Mouse (Mus musculus) embryonic facial prominence, embryonic 11.5 days (tissue): Measurements from ENCODE around the gene Cdk5rap1. TPM values are rescaled to one million over a fixed set of nuclear protein-coding genes. Genes with fewer than 3 reads are reported as not detected.
A peak's percentile ranks its signal among the peaks of the same experiment; 100 is the strongest.

Experiments used
- ATAC-seq: fragments of 200-750 bp; cut with Nextera tagmentation; replicated peaks from 2 replicates; pipeline ENCODE4 v1.8.0; 2017; ENCODE audit warnings: low read depth; ENCODE audit not compliant: insufficient number of reproducible peaks, low FRiP score, low TSS enrichment
- DNase-seq: peaks from one replicate; pipeline ENCODE4 v3.0.0-alpha.2; 2015; ENCODE audit warnings: low spot score
- H3K27ac ChIP-seq: fragments of 300-500 bp; sonication (generic); replicated peaks from 2 replicates; pipeline ENCODE4 v1.5.1; 2014; ENCODE audit warnings: mild to moderate bottlenecking, low read depth, low read length, control low read depth
- H3K27me3 ChIP-seq: fragments of 300-500 bp; sonication (generic); 2 replicates; pipeline ENCODE4 v1.6.1; 2014; ENCODE audit warnings: mild to moderate bottlenecking, low read length, moderate library complexity, mixed read lengths; ENCODE audit not compliant: control insufficient read depth, insufficient read depth
- H3K36me3 ChIP-seq: fragments of 300-500 bp; sonication (generic); replicated peaks from 2 replicates; pipeline ENCODE4 v1.6.1; 2014; ENCODE audit warnings: low read depth, mild to moderate bottlenecking, low read length, moderate library complexity, mixed read lengths; ENCODE audit not compliant: control insufficient read depth, insufficient read depth
- H3K4me1 ChIP-seq: fragments of 300-500 bp; sonication (generic); 2 replicates; pipeline ENCODE4 v1.6.1; 2014; ENCODE audit warnings: low read length, mixed read lengths; ENCODE audit not compliant: control insufficient read depth, insufficient read depth
- H3K4me2 ChIP-seq: fragments of 300-500 bp; sonication (generic); 2 replicates; pipeline ENCODE4 v1.6.1; 2014; ENCODE audit warnings: low read depth, mild to moderate bottlenecking, control low read depth, low read length, moderate library complexity
- H3K4me3 ChIP-seq: fragments of 300-500 bp; sonication (generic); 2 replicates; pipeline ENCODE4 v1.5.1; 2014; ENCODE audit warnings: low read depth, low read length, control low read depth
- H3K9ac ChIP-seq: fragments of 300-500 bp; sonication (generic); replicated peaks from 2 replicates; pipeline ENCODE4 v1.6.1; 2014; ENCODE audit warnings: mild to moderate bottlenecking, control low read depth, low read length
- H3K9me3 ChIP-seq: fragments of 300-500 bp; sonication (generic); replicated peaks from 2 replicates; pipeline ENCODE4 v1.6.1; 2016; ENCODE audit warnings: mild to moderate bottlenecking, low read length, inconsistent platforms, mixed read lengths; ENCODE audit not compliant: control insufficient read depth
- WGBS: fragments of 180-500 bp; shearing (Covaris S2); extraction: QIAGEN DNeasy Blood & Tissue Kit; methylation state at CpG from one replicate; pipeline ENCODE4 v1.1.7; 2014; 5-methylcytosine and 5-hydroxymethylcytosine counted together
- polyA plus RNA-seq: library from polyadenylated mRNA; unstranded; fragments of >200 nt; fragmentation: Nextera tagmentation; extraction: Ambion mirVana; gene quantifications from 2 replicates; pipeline ENCODE4 v1.2.1, GENCODE M21; 2014

Gene Cdk5rap1
- 19.4 and 19.7 TPM in 2 replicates for polyA plus RNA-seq

DNA sequence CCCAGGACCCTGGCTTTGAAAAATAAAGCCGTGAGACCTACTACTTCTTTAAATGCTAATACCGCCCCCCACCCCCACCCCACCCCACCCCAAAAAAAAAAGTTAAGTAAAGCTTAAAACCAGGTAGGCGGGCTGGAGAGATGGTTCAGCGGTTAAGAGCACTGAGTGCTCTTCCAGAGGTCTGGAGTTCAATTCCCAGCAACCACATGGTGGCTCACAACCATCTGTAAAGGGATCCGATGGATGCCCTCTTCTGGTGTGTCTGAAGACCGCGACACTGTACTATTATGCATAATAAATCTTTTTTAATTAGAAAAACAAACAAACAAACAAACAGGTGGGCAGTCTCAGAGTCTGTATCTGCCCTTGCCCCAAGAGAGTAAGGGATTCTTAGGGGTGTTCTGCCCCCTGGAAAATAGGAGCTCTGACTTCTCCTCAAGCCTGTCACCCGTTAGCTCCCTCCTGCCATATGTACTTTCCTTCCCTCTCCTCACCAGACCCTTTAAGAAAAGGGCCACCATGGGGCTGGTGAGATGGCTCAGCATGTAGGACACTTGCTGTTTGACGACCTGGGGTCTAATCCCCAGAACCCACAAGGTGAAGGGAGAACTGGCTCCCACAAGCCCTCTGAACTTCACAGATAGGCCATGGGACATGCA is at the start of gene Cdk5rap1:
TSS of gene Cdk5rap1 (minus strand) at position 169 of the 659 bp plus-strand sequence.
- Histone ChIP-seq H3K4me1 (no peaks in the 10 kb centered on the region), H3K27ac (peak within 1 kb of the TSS; percentile 66), H3K27me3 (no peaks in the 10 kb centered on the region), H3K4me3 (peak within 1 kb of the TSS; percentile 69), H3K36me3 (no peaks in the 10 kb centered on the region), H3K4me2 (peak within 1 kb of the TSS; percentile 51), H3K9ac (peak within 1 kb of the TSS; percentile 90), H3K9me3 (no peaks in the 10 kb centered on the region)
- 13% methylated on average over 9 of the region's 9 CpGs for WGBS
- DNase-seq = no peak
- peak; percentile 31; the same call in 1 of the 2 replicates for ATAC-seq

DNA sequence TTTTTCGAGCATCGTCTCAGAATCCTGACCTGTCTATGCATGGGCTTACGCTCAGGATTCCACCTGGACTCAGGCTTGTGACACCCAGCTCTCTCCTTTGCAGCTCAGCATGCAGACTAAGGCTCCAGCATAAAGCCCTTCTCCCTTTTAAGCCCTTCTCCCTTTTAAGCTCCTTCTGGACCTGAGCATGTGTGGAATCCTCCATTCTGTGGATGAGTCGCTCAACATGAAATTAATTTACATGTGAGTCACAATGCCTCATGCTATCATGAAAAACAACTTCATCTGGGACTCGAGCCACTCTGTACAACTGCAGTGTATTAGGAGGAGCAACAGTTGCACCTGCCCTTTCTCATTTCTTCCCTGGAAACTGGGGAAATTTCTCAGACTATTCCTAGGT is 49.4 kb upstream of the Cdk5rap1 start:
- no peak overlapping the region for H3K4me2 ChIP-seq
- DNase-seq = no peak

DNA sequence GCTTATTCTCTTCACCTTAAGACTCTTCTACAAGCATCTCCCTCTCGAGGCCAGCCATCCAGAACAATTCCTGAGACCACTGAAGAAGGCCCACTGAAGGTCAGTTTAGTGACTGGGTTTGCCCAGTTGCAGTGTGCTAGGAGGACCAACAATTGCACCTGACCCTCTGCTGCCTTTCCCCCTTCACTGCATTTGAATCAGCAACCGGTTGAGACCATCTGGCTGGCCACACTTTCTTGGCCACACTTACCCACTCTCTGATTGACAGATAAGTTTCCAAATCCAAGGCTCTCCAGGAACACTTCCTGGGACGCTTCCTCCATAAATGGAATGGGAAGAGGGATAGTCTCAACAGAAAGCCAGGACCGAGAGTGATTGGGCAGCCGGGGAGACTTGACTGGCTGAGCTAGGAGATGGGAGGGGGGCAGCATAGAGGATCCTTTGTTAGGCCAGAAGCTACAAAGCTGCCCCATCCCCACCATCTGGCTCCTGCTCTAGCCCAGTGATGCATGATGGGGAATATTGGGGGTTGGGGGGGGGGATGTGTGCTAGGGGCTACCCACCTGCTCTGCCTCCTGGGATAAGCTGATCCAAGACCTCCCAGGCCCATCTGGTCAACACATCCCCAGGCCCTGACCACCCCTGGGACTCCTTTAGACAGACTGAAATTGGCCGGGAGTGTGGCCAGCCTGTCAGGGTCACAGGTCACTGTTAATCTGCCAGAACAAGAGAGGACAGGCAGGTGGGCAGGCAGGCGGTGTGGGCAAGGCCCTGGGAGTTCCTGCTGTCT is 48.3 kb upstream of the Cdk5rap1 start:
- no peak overlapping the region for H3K4me3 ChIP-seq

More for the DNA sequence above, 49.4 kb upstream of the Cdk5rap1 start:
- no peaks in the 10 kb centered on the region for H3K36me3 ChIP-seq
- no peak for ATAC-seq
- H3K4me1 ChIP-seq = no peaks in the 10 kb centered on the region
- H3K9me3 ChIP-seq = no peaks in the 10 kb centered on the region
- H3K9ac ChIP-seq = no peak overlapping the region
- no peak overlapping the region for H3K4me3 ChIP-seq
- H3K27me3 ChIP-seq = no peaks in the 10 kb centered on the region
- WGBS = 69% methylated on average over 5 of the region's 5 CpGs
- H3K27ac ChIP-seq = no peak overlapping the region

DNA sequence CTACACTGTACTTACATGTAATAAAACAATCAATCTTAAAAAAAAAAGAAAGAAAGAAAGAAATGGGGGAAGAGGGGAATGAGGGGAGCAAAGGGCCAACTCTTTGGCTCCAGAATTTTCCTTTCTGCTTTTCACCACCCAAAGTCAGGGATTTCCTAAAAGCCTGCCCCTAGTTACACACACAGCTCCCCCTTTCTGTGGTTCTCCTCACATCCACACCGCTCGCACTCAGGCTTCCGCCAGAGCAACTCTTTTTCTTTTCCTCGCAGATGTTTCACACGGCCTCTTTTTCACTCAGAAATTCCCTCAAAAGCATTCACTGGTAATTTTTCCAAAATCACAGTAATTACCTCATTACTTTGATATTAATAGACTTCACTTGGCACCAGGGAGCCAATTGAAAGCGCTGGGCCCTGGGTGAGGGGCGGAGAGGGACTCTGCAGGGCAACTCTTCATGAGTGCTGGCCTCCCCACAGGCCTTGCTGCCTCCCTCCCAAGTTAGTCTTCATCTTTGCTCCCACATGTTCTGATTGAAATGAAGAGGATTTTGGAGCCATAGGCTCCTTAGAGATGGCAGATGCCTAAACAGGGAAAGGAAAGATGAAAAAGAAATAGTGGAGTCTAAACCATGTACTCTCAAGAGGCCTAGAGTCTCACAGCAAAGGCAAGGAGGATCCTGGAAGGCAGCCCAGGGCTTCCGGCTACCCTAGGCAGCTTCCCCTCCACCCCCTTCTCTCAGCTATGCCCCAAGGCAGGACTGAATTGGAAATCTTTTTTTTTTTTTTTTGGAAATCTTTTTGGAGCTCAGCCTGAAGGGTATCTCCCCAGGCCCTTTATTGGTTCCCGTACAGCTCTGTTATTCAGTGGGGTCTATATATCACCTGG is 47.1 kb upstream of the Cdk5rap1 start:
- Histone ChIP-seq H3K27ac (no peak overlapping the region), H3K4me1 (no peaks in the 10 kb centered on the region), H3K4me3 (no peak overlapping the region), H3K9me3 (no peaks in the 10 kb centered on the region), H3K27me3 (no peaks in the 10 kb centered on the region), H3K4me2 (no peak overlapping the region), H3K9ac (no peak overlapping the region), H3K36me3 (no peaks in the 10 kb centered on the region)
- ATAC-seq = no peak
- WGBS = 71% methylated on average over 9 of the region's 9 CpGs
- DNase-seq = no peak

More for the DNA sequence above, 48.3 kb upstream of the Cdk5rap1 start:
- Histone ChIP-seq H3K9ac (no peak overlapping the region), H3K36me3 (no peaks in the 10 kb centered on the region), H3K4me1 (no peaks in the 10 kb centered on the region), H3K9me3 (no peaks in the 10 kb centered on the region), H3K4me2 (no peak overlapping the region), H3K27ac (peak overlapping the region; percentile 38; the same call in 1 of the 2 replicates), H3K27me3 (no peaks in the 10 kb centered on the region)
- ATAC-seq = peak; percentile 80
- DNase-seq = peak; percentile 53
- WGBS = 20% methylated on average over 7 of the region's 7 CpGs

DNA sequence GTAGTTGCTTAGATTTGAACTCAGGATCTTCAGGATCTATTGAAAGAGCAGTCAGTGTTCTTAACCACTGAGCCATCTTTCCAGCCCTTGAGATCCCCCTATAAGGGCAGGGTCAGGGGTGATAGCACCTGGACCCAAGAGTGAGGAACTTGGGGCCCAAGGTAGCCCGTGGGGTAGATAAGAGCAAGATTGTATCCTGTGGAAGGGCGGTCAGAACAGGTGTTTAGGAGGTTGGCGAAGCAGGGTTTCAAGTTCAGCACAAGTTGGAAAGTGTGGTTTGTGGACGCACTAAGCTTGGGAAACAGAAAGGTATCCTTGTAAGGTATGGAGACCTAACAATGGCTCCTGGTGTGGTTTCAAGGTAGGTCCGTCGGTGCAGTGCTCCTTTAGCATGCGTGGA is 45.2 kb upstream of the Cdk5rap1 start:
- no peak for DNase-seq
- Histone ChIP-seq H3K27ac (no peak overlapping the region), H3K9me3 (no peaks in the 10 kb centered on the region), H3K4me2 (no peak overlapping the region), H3K4me1 (no peaks in the 10 kb centered on the region), H3K9ac (no peak overlapping the region), H3K36me3 (no peaks in the 10 kb centered on the region), H3K27me3 (no peaks in the 10 kb centered on the region), H3K4me3 (no peak overlapping the region)
- ATAC-seq = no peak
- 87% methylated on average over 7 of the region's 7 CpGs for WGBS

DNA sequence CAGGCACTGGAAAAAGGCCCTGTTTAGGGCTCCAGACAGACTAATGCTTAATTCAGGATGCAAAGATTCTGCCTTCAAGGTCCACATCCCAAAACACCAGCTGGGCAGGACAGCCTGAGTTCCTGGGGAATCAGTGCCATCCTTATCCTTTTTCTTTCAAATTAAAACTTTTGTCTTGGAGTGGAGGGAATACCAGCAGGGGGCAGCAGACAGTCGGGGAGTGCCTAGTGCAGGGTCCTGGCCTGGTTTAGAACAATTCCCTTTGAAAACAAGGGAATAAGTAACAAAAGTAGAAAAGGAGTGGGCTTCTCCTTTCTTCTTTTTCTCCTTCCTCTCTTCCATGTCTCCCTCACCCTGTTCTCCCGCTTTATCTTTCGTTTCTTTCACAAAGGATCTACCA is 44.3 kb upstream of the Cdk5rap1 start:
- no peaks in the 10 kb centered on the region for H3K9me3 ChIP-seq
- ATAC-seq (no peak), DNase-seq (peak; percentile 86)
- no peaks in the 10 kb centered on the region for H3K36me3 ChIP-seq
- no peak overlapping the region for H3K4me2 ChIP-seq
- H3K4me3 ChIP-seq = no peak overlapping the region
- no peak overlapping the region for H3K9ac ChIP-seq
- H3K27me3 ChIP-seq = no peaks in the 10 kb centered on the region
- H3K4me1 ChIP-seq = no peaks in the 10 kb centered on the region
- 10% methylated on average over 3 of the region's 3 CpGs for WGBS
- no peak overlapping the region for H3K27ac ChIP-seq

DNA sequence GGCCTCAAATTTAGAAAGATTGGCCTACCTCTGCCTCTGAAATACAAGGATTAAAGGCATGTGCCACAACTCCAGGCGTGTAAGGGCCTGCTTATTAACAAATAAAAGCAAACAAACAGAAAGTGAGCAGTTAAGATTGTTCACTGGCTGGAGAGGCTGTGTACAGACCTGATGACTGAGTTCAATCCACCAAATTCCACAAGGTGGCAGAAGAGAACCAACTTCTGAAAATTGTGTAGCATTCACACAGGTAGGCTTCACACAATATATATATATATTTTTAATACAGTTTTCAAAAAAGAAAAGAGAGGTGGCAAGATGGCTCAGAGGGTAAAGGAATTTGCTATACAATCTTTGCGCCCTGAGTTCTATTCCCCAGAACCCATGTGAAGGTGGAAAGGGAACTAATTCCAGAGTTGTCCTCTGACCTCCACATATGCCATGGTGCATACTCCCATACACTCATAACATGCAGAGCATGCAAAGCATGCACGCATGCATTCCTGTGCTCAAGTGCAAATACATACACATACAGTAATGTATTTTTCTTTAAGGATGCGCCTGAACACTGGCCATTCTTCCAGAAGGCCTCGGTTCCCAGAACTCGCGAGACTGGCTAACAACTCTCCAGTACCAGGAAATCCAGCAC is 39.3 kb upstream of the Cdk5rap1 start:
- no peak overlapping the region for H3K27ac ChIP-seq
- no peaks in the 10 kb centered on the region for H3K36me3 ChIP-seq
- no peaks in the 10 kb centered on the region for H3K4me1 ChIP-seq
- DNase-seq (peak; percentile 79), ATAC-seq (no peak)
- no peaks in the 10 kb centered on the region for H3K9me3 ChIP-seq
- 65% methylated on average over 7 of the region's 7 CpGs for WGBS
- H3K27me3 ChIP-seq = 0 out of 2 replicates have a peak, but pooled peaks cover 1% of the 10 kb centered on the region
- no peak overlapping the region for H3K4me2 ChIP-seq
- H3K9ac ChIP-seq = no peak overlapping the region
- H3K4me3 ChIP-seq = no peak overlapping the region
